ENCODE assay signal across 11 mouse cellular contexts in the genomic region with DNA sequence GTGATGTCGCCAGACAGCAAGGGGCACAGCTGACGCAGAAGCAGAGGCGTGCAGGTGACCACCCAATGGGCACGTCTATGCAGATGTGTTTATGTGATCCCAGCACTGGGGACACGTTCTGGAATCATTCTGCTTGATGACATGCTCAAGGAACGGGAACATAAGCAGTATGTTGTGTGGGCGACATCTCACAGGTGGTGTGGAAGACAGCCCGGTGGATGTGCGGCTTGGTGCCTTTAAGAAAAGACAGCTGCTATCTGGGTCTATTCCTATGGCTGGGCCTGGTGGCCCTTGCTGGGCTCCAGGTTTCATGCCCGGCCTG.
DNase-seq lines count a peak whose midpoint lies in the region; ATAC-seq and TF ChIP-seq lines count a peak whose summit lies in the region.
"Had no signal": no experiment of that assay in that cellular context is flagged by ENCODE, and none has a peak within 500 bp of the region (broad histone marks: within the 10 kb centered on the region; RNA-seq: fewer than 3 reads in every experiment).

No protein-coding gene starts in this region.

- DNase-seq in hindbrain, embryonic 11.5 days (ENCODE audit: low spot score) = no peak
- DNase-seq in hindbrain, embryonic 10.5 days (ENCODE audit: low spot score) = no peak
- DNase-seq in forebrain, postnatal 0 days = no peak
- DNase-seq in layer of hippocampus, adult 9-11 months = peak; percentile 70
- no peak for DNase-seq in midbrain, postnatal 0 days (ENCODE audit: low spot score)
- DNase-seq in heart, embryonic 10.5 days (ENCODE audit: low spot score) = no peak
- DNase-seq in adrenal gland, postnatal 4 days (ENCODE audit: low spot score in 2 of 2) = no peak
- DNase-seq: kidney, adult 11 months had no signal

- H3K36me3 ChIP-seq in hindbrain, embryonic 11.5 days (ENCODE audit: control insufficient read depth, insufficient read depth, low read length) = no peaks in the 10 kb centered on the region
- no peaks in the 10 kb centered on the region for H3K36me3 ChIP-seq in hindbrain, embryonic 10.5 days
- H3K36me3 ChIP-seq in forebrain, postnatal 0 days (ENCODE audit: insufficient read depth) = no peaks in the 10 kb centered on the region
- H3K36me3 ChIP-seq in midbrain, postnatal 0 days (ENCODE audit: insufficient read depth, low read length) = no peaks in the 10 kb centered on the region; the same call in 1 of the 2 replicates
- H3K36me3 ChIP-seq in heart, embryonic 10.5 days = no peaks in the 10 kb centered on the region
- no peaks in the 10 kb centered on the region for H3K36me3 ChIP-seq in intestine, embryonic 16.5 days (ENCODE audit: control insufficient read depth, insufficient read depth, low read length)
- H3K36me3 ChIP-seq: heart, embryonic 12.5 days; neural tube, embryonic 12.5 days had no signal

- 27% methylated on average over 10 of the region's 10 CpGs for WGBS in hindbrain, embryonic 11.5 days
- WGBS in hindbrain, embryonic 10.5 days = 41% methylated on average over 10 of the region's 10 CpGs
- WGBS in forebrain, postnatal 0 days = 36% methylated on average over 10 of the region's 10 CpGs
- 39% methylated on average over 10 of the region's 10 CpGs for WGBS in midbrain, postnatal 0 days
- WGBS in heart, embryonic 10.5 days = 30% methylated on average over 10 of the region's 10 CpGs
- 36% methylated on average over 10 of the region's 10 CpGs for WGBS in intestine, embryonic 16.5 days

- ATAC-seq in hindbrain, embryonic 11.5 days (ENCODE audit: low FRiP score) = no peak
- no peak; the same call in 1 of the 2 replicates for ATAC-seq in forebrain, postnatal 0 days
- peak; percentile 7; the same call in 1 of the 2 replicates for ATAC-seq in midbrain, postnatal 0 days (ENCODE audit: low FRiP score)
- ATAC-seq in intestine, embryonic 16.5 days = no peak

- peaks cover 7% of the 10 kb centered on the region for H3K27me3 ChIP-seq in hindbrain, embryonic 11.5 days (ENCODE audit: control insufficient read depth, insufficient read depth, low read length)
- H3K27me3 ChIP-seq in hindbrain, embryonic 10.5 days (ENCODE audit: insufficient read depth, poor library complexity, severe bottlenecking) = peaks cover 38% of the 10 kb centered on the region
- H3K27me3 ChIP-seq in forebrain, postnatal 0 days (ENCODE audit: insufficient read depth, low read length) = no peaks in the 10 kb centered on the region
- no peaks in the 10 kb centered on the region for H3K27me3 ChIP-seq in midbrain, postnatal 0 days (ENCODE audit: insufficient read depth, low read length)
- H3K27me3 ChIP-seq in heart, embryonic 10.5 days (ENCODE audit: insufficient read depth, poor library complexity, severe bottlenecking) = peaks cover 42% of the 10 kb centered on the region
- no peaks in the 10 kb centered on the region; the same call in 1 of the 2 replicates for H3K27me3 ChIP-seq in intestine, embryonic 16.5 days (replicated peaks; ENCODE audit: control insufficient read depth, insufficient read depth, low read length)

- H3K9me3 ChIP-seq in hindbrain, embryonic 11.5 days (ENCODE audit: control insufficient read depth, low read length) = peaks cover 4% of the 10 kb centered on the region; the same call in 1 of the 2 replicates
- peaks cover 11% of the 10 kb centered on the region for H3K9me3 ChIP-seq in hindbrain, embryonic 10.5 days
- no peaks in the 10 kb centered on the region for H3K9me3 ChIP-seq in forebrain, postnatal 0 days (ENCODE audit: low read length)
- H3K9me3 ChIP-seq in midbrain, postnatal 0 days (ENCODE audit: low read length) = no peaks in the 10 kb centered on the region
- H3K9me3 ChIP-seq in heart, embryonic 10.5 days = 0 out of 2 replicates have a peak, but pooled peaks cover 2% of the 10 kb centered on the region
- H3K9me3 ChIP-seq in intestine, embryonic 16.5 days (ENCODE audit: control insufficient read depth, low read length) = no peaks in the 10 kb centered on the region

- H3K9ac ChIP-seq in hindbrain, embryonic 11.5 days (ENCODE audit: low read depth, low read length) = no peak overlapping the region
- no peak overlapping the region for H3K9ac ChIP-seq in forebrain, postnatal 0 days
- H3K9ac ChIP-seq in midbrain, postnatal 0 days (replicated peaks; ENCODE audit: low read length, poor library complexity, severe bottlenecking) = no peak overlapping the region
- no peak overlapping the region for H3K9ac ChIP-seq in intestine, embryonic 16.5 days (ENCODE audit: low read depth, low read length)
- H3K9ac ChIP-seq: heart, embryonic 12.5 days; neural tube, embryonic 12.5 days had no signal

- no peak overlapping the region for H3K4me2 ChIP-seq in hindbrain, embryonic 11.5 days (replicated peaks; ENCODE audit: low read depth, low read length)
- H3K4me2 ChIP-seq in forebrain, postnatal 0 days (ENCODE audit: low read depth) = no peak overlapping the region
- H3K4me2 ChIP-seq in midbrain, postnatal 0 days (ENCODE audit: low read depth, low read length, poor library complexity, severe bottlenecking) = no peak overlapping the region
- no peak overlapping the region for H3K4me2 ChIP-seq in intestine, embryonic 16.5 days (ENCODE audit: low read depth, low read length)
- H3K4me2 ChIP-seq: neural tube, embryonic 12.5 days had no signal

- H3K27ac ChIP-seq in hindbrain, embryonic 11.5 days (ENCODE audit: low read depth, low read length) = 0 out of 2 replicates have a peak overlapping the region, but pooled peaks have one; percentile 30
- no peak overlapping the region for H3K27ac ChIP-seq in hindbrain, embryonic 10.5 days
- H3K27ac ChIP-seq in forebrain, postnatal 0 days (ENCODE audit: low read depth, low read length) = peak overlapping the region; percentile 60
- peak overlapping the region; percentile 43 for H3K27ac ChIP-seq in midbrain, postnatal 0 days (ENCODE audit: low read depth, low read length)
- H3K27ac ChIP-seq in heart, embryonic 10.5 days = no peak overlapping the region
- H3K27ac ChIP-seq in intestine, embryonic 16.5 days (ENCODE audit: low read length) = no peak overlapping the region
- H3K27ac ChIP-seq: neural tube, embryonic 12.5 days had no signal

- 0 out of 2 replicates have a peak, but pooled peaks cover 6% of the 10 kb centered on the region for H3K4me1 ChIP-seq in hindbrain, embryonic 11.5 days (replicated peaks; ENCODE audit: control insufficient read depth, insufficient read depth, low read length)
- H3K4me1 ChIP-seq in hindbrain, embryonic 10.5 days (replicated peaks) = peaks cover 25% of the 10 kb centered on the region
- H3K4me1 ChIP-seq in forebrain, postnatal 0 days (ENCODE audit: insufficient read depth) = peaks cover 16% of the 10 kb centered on the region
- 0 out of 2 replicates have a peak, but pooled peaks cover 5% of the 10 kb centered on the region for H3K4me1 ChIP-seq in midbrain, postnatal 0 days (ENCODE audit: insufficient read depth, low read length)
- peaks cover 22% of the 10 kb centered on the region for H3K4me1 ChIP-seq in heart, embryonic 10.5 days
- H3K4me1 ChIP-seq in intestine, embryonic 16.5 days (ENCODE audit: control insufficient read depth, insufficient read depth, low read length) = peaks cover 6% of the 10 kb centered on the region

- TF ChIP-seq CTCF in forebrain, postnatal 0 days (IDR thresholded peaks at IDR 0.05; ENCODE audit: low read depth) = no peak
- no peak for TF ChIP-seq CTCF in midbrain, postnatal 0 days (IDR thresholded peaks at IDR 0.05)

- no peak overlapping the region for H3K4me3 ChIP-seq in hindbrain, embryonic 11.5 days (ENCODE audit: low read depth, low read length)
- no peak overlapping the region for H3K4me3 ChIP-seq in hindbrain, embryonic 10.5 days
- H3K4me3 ChIP-seq in forebrain, postnatal 0 days (ENCODE audit: low read depth, low read length) = no peak overlapping the region
- H3K4me3 ChIP-seq in midbrain, postnatal 0 days (ENCODE audit: low read depth, low read length) = no peak overlapping the region
- no peak overlapping the region for H3K4me3 ChIP-seq in heart, embryonic 10.5 days
- H3K4me3 ChIP-seq in intestine, embryonic 16.5 days (ENCODE audit: low read length) = no peak overlapping the region
- H3K4me3 ChIP-seq: heart, embryonic 12.5 days; neural tube, embryonic 12.5 days had no signal

Comparison
In these comparisons a context has a peak if more than half of its experiments do, and no peak if none do; other contexts are left out.
1. H3K27ac ChIP-seq: peak in hindbrain, embryonic 11.5 days (single experiment), forebrain, postnatal 0 days (single experiment) and midbrain, postnatal 0 days (single experiment); none in hindbrain, embryonic 10.5 days (single experiment), heart, embryonic 10.5 days (single experiment) and intestine, embryonic 16.5 days (single experiment).